Mouse (Mus musculus) MEL (cell line): Measurements from ENCODE around the gene Urb1. TPM values are rescaled to one million over a fixed set of nuclear protein-coding genes. Genes with fewer than 3 reads are reported as not detected.

Experiments used
- DNase-seq: peaks from one replicate; pipeline ENCODE4 v3.0.0; 2011; ENCODE audit warnings: low read depth, low spot score
- H3K27ac ChIP-seq: 2 replicates; pipeline ENCODE4 v1.5.1; 2012; ENCODE audit warnings: low read depth, mild to moderate bottlenecking, control low read depth, low read length, moderate library complexity; ENCODE audit not compliant: control insufficient read depth
- H3K27me3 ChIP-seq, 2 experiments: fragments of 150-350 bp in 1 of 2; sonication (generic) in 1 of 2; 2 replicates each; pipeline ENCODE4 v1.6.1; 2012; ENCODE audit warnings: low read length in 2 of 2, mild to moderate bottlenecking in 2 of 2, improper control_type of control experiment in 1 of 2, moderate library complexity in 1 of 2; ENCODE audit not compliant: insufficient read depth in 2 of 2, control insufficient read depth in 1 of 2
- H3K36me3 ChIP-seq, 2 experiments: 2 replicates each; pipeline ENCODE4 v1.6.1; 2012 to 2014; ENCODE audit warnings: low read length in 2 of 2, improper control_type of control experiment in 1 of 2, inconsistent platforms in 1 of 2, mild to moderate bottlenecking in 1 of 2; ENCODE audit not compliant: insufficient read depth in 2 of 2, control insufficient read depth in 1 of 2
- H3K4me1 ChIP-seq, 2 experiments: fragments of 150-350 bp in 1 of 2; sonication (generic) in 1 of 2; 2 replicates each; pipeline ENCODE4 v1.6.1; 2012; ENCODE audit warnings: low read length in 2 of 2, improper control_type of control experiment in 1 of 2, mild to moderate bottlenecking in 1 of 2; ENCODE audit not compliant: insufficient read depth in 2 of 2, control insufficient read depth in 1 of 2
- H3K4me3 ChIP-seq, 2 experiments: fragments of 150-350 bp in 1 of 2; sonication (generic) in 1 of 2; 2 replicates each; pipeline ENCODE4 v1.5.1; 2012; ENCODE audit warnings: low read depth in 2 of 2, low read length in 2 of 2, mild to moderate bottlenecking in 2 of 2, moderate library complexity in 2 of 2, control low read depth in 1 of 2, improper control_type of control experiment in 1 of 2; ENCODE audit not compliant: control insufficient read depth in 1 of 2, insufficient read depth in 1 of 2
- H3K79me2 ChIP-seq: 2 replicates; pipeline ENCODE4 v1.6.1; 2012; ENCODE audit warnings: mild to moderate bottlenecking, low read length, moderate library complexity; ENCODE audit not compliant: control insufficient read depth, poor library complexity, insufficient read depth
- H3K9ac ChIP-seq: 2 replicates; pipeline ENCODE4 v1.6.1; 2012; ENCODE audit warnings: low read depth, mild to moderate bottlenecking, control low read depth, low read length, moderate library complexity; ENCODE audit not compliant: control insufficient read depth, poor library complexity, severe bottlenecking
- H3K9me3 ChIP-seq: fragments of 150-350 bp; sonication (generic); replicated peaks from 2 replicates; pipeline ENCODE4 v1.6.1; 2012; ENCODE audit warnings: mild to moderate bottlenecking, low read length, improper control_type of control experiment, moderate library complexity; ENCODE audit not compliant: insufficient read depth
- BHLHE40 ChIP-seq: IDR thresholded peaks from 2 replicates; pipeline ENCODE4 v1.6.1; 2012; ENCODE audit warnings: low read depth, mild to moderate bottlenecking, inconsistent platforms, low read length, improper control_type of control experiment, borderline replicate concordance
- CHD1 ChIP-seq: IDR thresholded peaks from 2 replicates; pipeline ENCODE4 v1.6.1; 2012; ENCODE audit warnings: low read depth, mild to moderate bottlenecking, inconsistent platforms, low read length, improper control_type of control experiment
- E2F4 ChIP-seq: IDR thresholded peaks from 2 replicates; pipeline ENCODE4 v1.6.1; 2011; ENCODE audit warnings: low read depth, low read length, improper control_type of control experiment, borderline replicate concordance
- ELF1 ChIP-seq: IDR thresholded peaks from 2 replicates; pipeline ENCODE4 v1.6.1; 2014; ENCODE audit warnings: low read depth, mild to moderate bottlenecking, inconsistent platforms, low read length, improper control_type of control experiment, moderate library complexity
- EP300 ChIP-seq, 2 experiments: IDR thresholded peaks; 2 replicates each; pipeline ENCODE4 v1.6.1; 2011; ENCODE audit warnings: improper control_type of control experiment in 2 of 2, low read length in 2 of 2, low read depth in 1 of 2, mild to moderate bottlenecking in 1 of 2
- ETS1 ChIP-seq: IDR thresholded peaks from 2 replicates; pipeline ENCODE4 v1.6.1; 2012; ENCODE audit warnings: low read depth, mild to moderate bottlenecking, inconsistent platforms, low read length, improper control_type of control experiment, moderate library complexity
- GATA1 ChIP-seq: IDR thresholded peaks from 2 replicates; pipeline ENCODE4 v1.6.1; 2011; ENCODE audit warnings: low read depth, low read length, improper control_type of control experiment
- HCFC1 ChIP-seq: IDR thresholded peaks from 2 replicates; pipeline ENCODE4 v1.6.1; 2012; ENCODE audit warnings: low read depth, mild to moderate bottlenecking, inconsistent platforms, low read length, improper control_type of control experiment, moderate library complexity
- MAX ChIP-seq: IDR thresholded peaks from 2 replicates; pipeline ENCODE4 v1.6.1; 2011; ENCODE audit warnings: low read length, improper control_type of control experiment
- MEF2A ChIP-seq: IDR thresholded peaks from 2 replicates; pipeline ENCODE4 v1.6.1; 2014; ENCODE audit warnings: low read depth, mild to moderate bottlenecking, inconsistent platforms, low read length, improper control_type of control experiment; ENCODE audit not compliant: poor library complexity, insufficient replicate concordance, severe bottlenecking; ENCODE audit errors: extremely low read depth
- MXI1 ChIP-seq: IDR thresholded peaks from 2 replicates; pipeline ENCODE4 v1.6.1; 2011; ENCODE audit warnings: mild to moderate bottlenecking, low read depth, low read length, improper control_type of control experiment
- MYB ChIP-seq: IDR thresholded peaks from 2 replicates; pipeline ENCODE4 v1.6.1; 2011; ENCODE audit warnings: mild to moderate bottlenecking, low read depth, low read length, improper control_type of control experiment
- MYC ChIP-seq: IDR thresholded peaks from 2 replicates; pipeline ENCODE4 v1.6.1; 2011; ENCODE audit warnings: low read depth, mild to moderate bottlenecking, low read length, improper control_type of control experiment, moderate library complexity
- NELFE ChIP-seq: IDR thresholded peaks from 2 replicates; pipeline ENCODE4 v1.6.1; 2011; ENCODE audit warnings: low read depth, low read length, improper control_type of control experiment
- TBP ChIP-seq: IDR thresholded peaks from 2 replicates; pipeline ENCODE4 v1.8.0; 2011; ENCODE audit warnings: low read depth, low read length, improper control_type of control experiment
- UBTF ChIP-seq: IDR thresholded peaks from 2 replicates; pipeline ENCODE4 v1.6.1; 2012; ENCODE audit warnings: low read depth, mild to moderate bottlenecking, inconsistent platforms, low read length, improper control_type of control experiment, moderate library complexity, borderline replicate concordance; ENCODE audit not compliant: insufficient read depth
- USF1 ChIP-seq: IDR thresholded peaks from 2 replicates; pipeline ENCODE4 v1.6.1; 2014; ENCODE audit warnings: low read depth, mild to moderate bottlenecking, inconsistent platforms, low read length, improper control_type of control experiment, moderate library complexity
- USF2 ChIP-seq, 2 experiments: IDR thresholded peaks; 2 replicates each; pipeline ENCODE4 v1.6.1; 2011 to 2012; ENCODE audit warnings: improper control_type of control experiment in 2 of 2, low read length in 2 of 2, borderline replicate concordance in 1 of 2, inconsistent platforms in 1 of 2, low read depth in 1 of 2, mild to moderate bottlenecking in 1 of 2; ENCODE audit not compliant: insufficient read depth in 1 of 2
- ZNF384 ChIP-seq: IDR thresholded peaks from 2 replicates; pipeline ENCODE4 v1.6.1; 2012; ENCODE audit warnings: low read depth, mild to moderate bottlenecking, inconsistent platforms, low read length, improper control_type of control experiment
- polyA plus RNA-seq, 2 experiments: library from polyadenylated mRNA; stranded (reverse) in 1 of 2; unstranded in 1 of 2; fragments of >175 nt in 1 of 2; fragments of >200 nt in 1 of 2; gene quantifications; 2 replicates each; pipeline versions ENCODE4 v1.2.1 to v1.2.4; 2012; ENCODE audit warnings: low replicate concordance in 2 of 2, low read depth in 1 of 2; ENCODE audit not compliant: insufficient read length in 2 of 2, insufficient read depth in 1 of 2, missing spikeins in 1 of 2
- total RNA-seq: library from RNA; depleted of rRNA; stranded (reverse); fragments of 300-350 nt; gene quantifications from 2 replicates; pipeline ENCODE4 v1.2.3, GENCODE M21; 2012

The Urb1 gene
- total and polyA plus RNA-seq, 3 experiments, result 26.2 to 36.7 (median 35.3) TPM

- no peak overlapping the region for H3K9ac ChIP-seq
- DNase-seq, result no peak
- H3K27ac ChIP-seq, result no peak overlapping the region
- no peaks in the 10 kb centered on the region for H3K79me2 ChIP-seq
- H3K27me3 ChIP-seq, result no peaks in the 10 kb centered on the region
- H3K36me3 ChIP-seq, result peaks cover 0 to 5% of the 10 kb centered on the region in 2 experiments; a peak in 2 of 4 replicates
- H3K4me1 ChIP-seq, result no peaks in the 10 kb centered on the region
- H3K4me3 ChIP-seq, result no peak overlapping the region
- no peak for TF ChIP-seq UBTF
- no peak for TF ChIP-seq MAX
- no peak for TF ChIP-seq MYB
- TF ChIP-seq ZNF384, result no peak
- no peak for TF ChIP-seq USF2 (IDR thresholded peaks at IDR 0.05; ENCODE audit: borderline replicate concordance in 1 of 2, insufficient read depth in 1 of 2, low read depth in 1 of 2, low read length in 2 of 2)
- no peak for TF ChIP-seq TBP
- TF ChIP-seq, all 39 proteins: peak for 0
- no peaks in the 10 kb centered on the region for H3K9me3 ChIP-seq
Measured at GRCm38 (mm10) chr16:90779783-90780182, 30.4 kb downstream of the Urb1 start.

GRCm38 (mm10) chr16:90775946-90776520 is 34.2 kb downstream of the Urb1 start:
- Histone ChIP-seq H3K36me3 (peaks cover 0 to 7% of the 10 kb centered on the region in 2 experiments; a peak in 2 of 4 replicates), H3K4me1 (no peaks in the 10 kb centered on the region), H3K9ac (no peak overlapping the region), H3K27ac (no peak overlapping the region), H3K9me3 (no peaks in the 10 kb centered on the region), H3K79me2 (no peaks in the 10 kb centered on the region), H3K27me3 (no peaks in the 10 kb centered on the region), H3K4me3 (no peak overlapping the region)
- DNase-seq, result no peak
- TF ChIP-seq GATA1 (no peak), USF2 (IDR thresholded peaks at IDR 0.05; ENCODE audit: borderline replicate concordance in 1 of 2, insufficient read depth in 1 of 2, low read depth in 1 of 2, low read length in 2 of 2) (no peak), HCFC1 (no peak), MYB (no peak), MEF2A (no peak), E2F4 (no peak), BHLHE40 (no peak), ETS1 (no peak), UBTF (no peak), TBP (no peak), CHD1 (no peak), NELFE (no peak), MYC (no peak), MXI1 (no peak), USF1 (no peak), ELF1 (no peak), EP300 (IDR thresholded peaks at IDR 0.05; ENCODE audit: low read depth in 1 of 2, low read length in 2 of 2) (no peak)
